Mouse (Mus musculus) spleen, adult 18-20 months (tissue): ENCODE results near the gene Elmo3.

Experiments used
- DNase-seq, 2 experiments: peaks; one replicate each; pipeline ENCODE4 v3.0.0; 2022; ENCODE audit warnings: mixed read lengths in 2 of 2

Gene Elmo3

GRCm38 (mm10) chr8:105305211-105306145 is at the start of gene Elmo3:
Gene Elmo3 (plus strand): TSS chr8:105305601.
- peak in 1 of 2 experiments; percentile 28 for DNase-seq

GRCm38 (mm10) chr8:105257318-105258114 is 47.9 kb upstream of the Elmo3 start:
- no peak for DNase-seq

- no peak for DNase-seq
These were observed 46.3 kb upstream of the Elmo3 start for GRCm38 (mm10) chr8:105258911-105259720.

DNA sequence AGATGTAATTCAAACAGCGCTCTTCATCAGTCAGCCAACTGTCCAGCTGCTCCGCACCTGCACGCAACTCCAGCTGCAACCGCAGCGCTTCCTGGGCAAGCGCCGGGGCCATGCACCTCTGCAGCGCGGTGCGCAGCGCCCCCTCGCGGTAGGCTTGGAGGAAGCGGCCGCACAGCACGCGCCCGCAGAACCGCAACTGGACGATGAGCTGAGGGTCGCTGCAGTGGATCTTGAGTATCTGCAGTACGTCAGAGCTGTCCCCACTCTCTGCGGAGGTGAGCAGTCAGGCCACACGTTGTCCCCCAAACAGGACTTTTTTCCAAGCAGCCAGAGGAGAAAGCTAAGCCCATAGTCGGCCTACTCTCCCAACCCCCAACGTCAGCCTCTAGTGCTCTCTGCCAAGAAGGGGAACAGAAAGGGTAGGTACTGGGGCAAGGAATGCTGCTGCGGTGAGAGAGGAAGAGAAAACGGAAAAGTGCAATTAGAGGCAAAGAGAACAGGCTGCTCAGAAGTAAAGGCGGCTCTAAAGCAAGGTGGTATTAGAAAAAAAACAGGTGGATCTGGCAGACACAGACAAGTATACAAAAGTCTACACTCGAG is 45.6 kb upstream of the Elmo3 start:
- DNase-seq: peak; percentile 60 to 78

- no peak for DNase-seq
These were observed 44.9 kb upstream of the Elmo3 start for GRCm38 (mm10) chr8:105260371-105261099.

GRCm38 (mm10) chr8:105261326-105261980 is 43.9 kb upstream of the Elmo3 start:
- no peak for DNase-seq

DNA sequence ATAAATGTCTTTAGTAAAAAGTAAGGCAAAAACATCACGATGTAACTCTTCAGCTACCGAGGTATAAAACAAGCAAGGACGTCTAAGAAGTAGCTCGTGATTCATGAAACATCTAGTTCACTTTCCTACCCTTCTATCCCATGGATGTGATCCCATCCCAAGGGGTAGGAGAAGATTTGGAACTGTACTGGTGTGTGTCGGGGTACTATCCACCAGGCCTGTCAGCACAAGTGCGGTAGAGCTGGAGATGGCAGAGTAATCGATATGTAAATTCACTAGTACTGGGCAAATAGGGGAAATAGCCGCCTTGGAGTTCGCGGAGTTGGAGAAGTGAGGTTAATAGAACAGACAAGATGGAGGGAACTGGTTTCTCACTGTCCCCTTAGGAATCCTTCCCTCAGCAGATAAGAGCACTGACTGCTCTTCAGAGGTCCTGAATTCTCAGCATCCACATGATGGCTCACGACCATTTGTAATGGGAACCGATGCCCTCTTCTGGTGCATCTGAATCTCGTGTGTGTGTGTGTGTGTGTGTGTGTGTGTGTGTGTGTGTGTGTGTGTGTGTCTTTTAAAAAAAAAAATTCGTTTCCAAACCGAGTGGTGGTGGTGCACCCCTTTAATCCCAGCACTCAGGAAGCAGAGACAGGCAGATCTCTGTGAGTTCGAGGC is 42.0 kb upstream of the Elmo3 start:
- DNase-seq: no peak

DNA sequence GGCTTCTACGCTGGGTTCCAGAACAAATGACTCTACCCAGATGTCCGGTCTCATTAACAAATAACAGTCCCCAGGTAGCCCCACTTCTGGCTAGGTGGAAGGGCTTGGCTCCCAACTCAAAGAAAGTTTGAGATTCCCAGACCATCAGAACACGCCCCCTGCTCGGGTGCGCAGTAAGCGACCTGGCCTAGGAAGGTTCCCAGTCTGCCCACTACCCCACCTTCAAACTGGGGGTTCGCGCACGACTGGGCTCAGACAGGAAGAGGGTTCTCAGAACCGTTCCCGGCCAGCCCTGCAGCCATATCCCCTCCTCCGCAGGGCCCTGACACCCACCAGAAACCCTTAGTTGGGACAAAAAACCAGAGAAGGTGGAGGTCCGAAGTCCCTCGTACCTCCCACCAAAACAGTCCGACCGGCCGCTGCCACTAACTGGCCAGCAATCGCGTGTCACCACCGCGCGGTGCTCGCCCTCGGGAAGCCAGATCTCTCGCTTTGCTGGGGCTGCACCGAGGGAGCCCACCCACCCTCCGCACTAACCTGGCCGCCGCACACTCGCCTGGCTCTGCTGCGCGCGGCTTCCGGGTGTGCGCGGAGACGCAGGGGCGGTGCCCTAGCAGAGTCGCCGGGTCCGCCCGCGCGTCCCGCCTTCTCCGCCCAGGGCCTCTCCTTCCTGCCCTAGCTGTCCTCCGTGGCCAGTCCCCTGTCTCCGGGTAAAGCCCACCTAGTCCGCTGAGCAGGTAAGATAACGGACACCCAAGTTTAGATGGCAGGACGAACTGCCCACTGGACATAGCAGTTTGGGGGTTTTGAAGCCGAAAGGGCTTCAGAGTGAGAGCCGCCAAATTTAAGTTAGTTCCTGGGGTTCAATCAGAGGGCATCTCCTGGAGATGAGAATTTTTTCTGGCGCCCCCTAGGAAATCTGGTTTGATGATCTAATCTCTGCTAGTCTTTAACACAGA is 41.1 kb upstream of the Elmo3 start, which contains the start of the genes Tradd and Fbxl8:
Tradd (minus strand) TSS at position 586 of the 959 bp plus-strand sequence.
Fbxl8 (plus strand) TSS at position 625 of the 959 bp plus-strand sequence.
- peak; percentile 71 to 77 for DNase-seq

GRCm38 (mm10) chr8:105265128-105265527 is 40.3 kb upstream of the Elmo3 start:
- DNase-seq: peak in 1 of 2 experiments; percentile 44

GRCm38 (mm10) chr8:105266775-105267174 is 38.6 kb upstream of the Elmo3 start:
- peak; percentile 49 to 56 for DNase-seq

GRCm38 (mm10) chr8:105268342-105269074 is 36.9 kb upstream of the Elmo3 start:
- no peak for DNase-seq

DNA sequence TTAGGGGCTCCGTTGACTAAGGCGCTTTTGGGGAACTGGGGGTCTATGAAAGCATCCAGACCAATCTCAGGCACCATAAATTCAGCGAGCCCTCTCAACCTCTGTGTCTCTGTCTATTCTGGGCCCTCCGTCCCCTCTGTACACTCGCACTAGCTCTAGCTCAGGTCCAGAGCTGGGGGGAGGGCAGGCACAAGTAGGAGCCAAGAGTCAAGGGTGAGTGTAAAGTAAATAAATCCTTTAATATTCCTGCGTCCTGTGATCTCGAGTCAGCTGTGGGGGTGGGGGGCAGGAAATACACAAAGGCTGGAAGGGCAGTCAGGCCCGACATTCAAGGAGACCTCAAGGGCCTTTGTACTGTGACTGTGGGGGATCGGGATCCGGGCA is 36.3 kb upstream of the Elmo3 start:
- DNase-seq: no peak

DNA sequence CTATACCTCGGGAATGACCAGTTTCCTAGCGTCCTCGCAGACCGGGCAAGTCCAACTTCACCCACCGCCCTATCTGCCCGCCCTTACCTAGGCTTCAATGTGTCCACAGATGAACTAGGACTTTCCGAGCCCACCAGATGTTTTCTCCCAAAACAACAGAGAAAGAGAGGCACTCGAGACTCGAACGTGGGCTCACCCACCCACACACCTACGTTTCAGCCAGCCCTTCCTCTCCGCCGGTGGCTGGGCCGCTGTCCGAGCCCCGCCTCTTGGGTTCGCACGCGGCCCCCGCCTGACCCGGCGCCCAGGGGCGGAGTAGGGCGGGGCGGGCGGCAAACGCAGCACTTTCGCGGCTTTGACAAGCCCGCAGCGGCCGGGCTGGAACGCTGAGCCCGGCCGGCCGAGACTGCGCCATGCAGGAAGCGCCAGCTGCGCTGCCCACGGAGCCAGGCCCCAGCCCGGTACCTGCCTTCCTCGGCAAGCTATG is 35.9 kb upstream of the Elmo3 start, which contains the start of gene Hsf4:
Hsf4 (plus strand) TSS at position 341 of the 487 bp plus-strand sequence.
- DNase-seq: peak in 1 of 2 experiments; percentile 45

DNA sequence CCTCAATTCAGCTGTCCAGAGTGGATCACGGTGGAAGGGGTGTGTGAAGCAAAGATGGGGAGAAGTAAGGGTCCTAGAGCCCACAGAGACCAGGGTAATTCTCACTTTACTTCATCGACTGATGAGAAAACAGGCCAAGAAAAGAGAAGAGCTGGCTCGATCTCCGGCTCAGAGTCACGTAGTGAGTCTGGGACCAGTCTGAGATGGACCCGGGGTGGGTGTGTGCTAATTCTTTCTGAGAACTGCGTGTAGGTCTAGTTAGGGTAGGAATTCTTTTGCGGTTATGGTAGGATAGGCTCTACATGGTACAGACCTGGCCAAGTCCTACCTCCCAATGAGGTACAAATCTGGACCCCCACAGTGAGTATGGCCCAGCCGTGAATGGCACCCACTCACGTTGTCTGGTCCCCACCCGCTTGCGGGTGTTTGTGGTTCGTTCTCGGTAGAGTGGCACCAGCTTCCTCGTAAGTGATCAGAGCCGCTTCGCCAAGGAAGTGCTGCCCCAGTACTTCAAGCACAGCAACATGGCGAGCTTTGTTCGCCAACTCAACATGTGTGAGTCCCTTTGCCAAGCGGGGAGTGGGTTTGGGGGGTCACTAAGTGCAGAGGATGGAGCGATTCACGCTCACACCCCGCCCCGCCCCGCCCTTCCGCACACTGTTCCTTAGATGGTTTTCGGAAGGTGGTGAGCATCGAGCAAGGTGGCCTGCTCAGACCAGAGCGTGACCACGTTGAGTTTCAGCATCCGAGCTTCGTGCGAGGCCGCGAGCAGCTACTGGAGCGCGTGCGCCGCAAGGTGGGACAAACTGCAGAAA is 35.1 kb upstream of the Elmo3 start:
- no peak for DNase-seq

GRCm38 (mm10) chr8:105270916-105271186 is 34.5 kb upstream of the Elmo3 start:
- no peak for DNase-seq

DNA sequence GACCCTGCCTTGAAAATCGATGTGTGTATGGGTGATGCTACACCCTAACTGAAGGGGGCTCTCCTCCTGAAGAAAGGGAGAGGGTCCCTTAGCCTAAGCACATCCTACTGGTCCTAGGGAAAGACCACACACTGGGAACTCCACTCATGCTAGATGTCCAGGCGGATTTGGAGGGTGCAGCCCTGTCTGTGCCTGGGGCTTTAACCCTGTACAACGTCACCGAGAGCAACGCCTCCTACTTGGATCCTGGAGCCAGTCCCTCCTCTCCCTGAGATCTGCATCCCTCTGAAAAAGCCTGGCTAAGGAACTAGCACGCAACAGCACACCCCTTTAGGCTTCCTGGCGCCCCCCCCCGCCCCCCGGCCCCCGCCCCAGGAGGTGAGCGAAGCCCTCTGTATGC is 30.0 kb upstream of the Elmo3 start:
- DNase-seq: no peak

DNA sequence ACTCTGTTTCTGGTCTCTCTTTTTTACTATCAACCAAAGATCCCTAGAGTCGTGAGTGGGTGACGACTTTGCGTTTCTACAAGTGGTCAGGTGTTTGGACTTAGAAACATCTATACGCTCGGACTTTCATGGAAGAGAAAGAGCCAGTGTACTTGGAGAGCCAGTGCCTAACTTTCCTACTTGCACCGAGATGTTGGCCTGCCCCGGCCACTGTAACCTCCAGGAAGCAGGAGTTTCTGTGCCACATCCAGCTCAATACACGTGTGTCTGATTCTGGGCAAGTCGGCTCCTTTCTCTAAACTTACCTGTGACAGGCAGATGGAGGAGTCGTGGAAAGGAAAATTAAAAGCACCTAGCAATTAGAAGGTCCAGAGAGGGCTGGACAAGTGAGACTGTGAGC is 29.6 kb upstream of the Elmo3 start, which contains the start of gene Nol3:
Nol3 (plus strand) TSS at position 301 of the 400 bp plus-strand sequence.
- DNase-seq: no peak
